Mouse (Mus musculus): ENCODE measurements around the gene Fmo5. TPM values are rescaled to one million over a fixed set of nuclear protein-coding genes. Genes with fewer than 3 reads are reported as not detected.

Fmo5 gene
- total RNA-seq, 1 experiment, result 0.27 TPM

DNA sequence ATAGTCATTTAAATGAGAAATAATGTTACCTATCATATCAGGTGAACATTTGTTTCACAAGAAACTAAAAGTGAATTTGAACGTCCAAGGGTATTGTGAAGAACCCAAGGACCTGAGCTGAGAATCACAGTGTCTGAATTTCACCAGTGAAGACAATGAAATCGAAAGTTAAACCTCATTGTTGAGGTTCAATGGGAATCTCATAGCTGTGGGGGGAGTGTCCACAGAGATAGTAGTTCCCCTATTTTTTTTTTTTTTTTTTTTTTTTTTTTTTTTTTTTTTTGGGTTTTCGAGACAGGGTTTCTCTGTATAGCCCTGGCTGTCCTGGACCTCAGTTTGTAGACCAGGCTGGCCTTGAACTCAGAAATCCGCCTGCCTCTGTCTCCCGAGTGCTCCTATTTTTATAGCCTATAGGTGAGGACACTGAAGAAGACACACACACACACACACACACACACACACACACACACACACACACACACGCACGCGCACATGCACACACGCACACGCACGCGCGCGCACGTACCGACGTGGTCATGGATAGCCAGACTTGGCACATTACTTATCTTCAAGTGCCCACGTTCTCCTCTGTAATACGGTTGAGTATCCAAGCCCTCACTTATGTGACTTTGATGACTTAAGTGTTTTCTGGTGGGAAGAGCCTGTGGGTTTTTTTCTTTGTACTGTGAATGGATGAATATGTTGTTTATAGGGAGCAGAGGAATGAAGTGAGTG is 11.3 kb upstream of the Fmo5 start:
- no peaks in the 10 kb centered on the region for H3K4me1 ChIP-seq (ENCODE audit: control insufficient read depth in 2 of 2, insufficient read depth in 2 of 2, low read length in 2 of 2, poor library complexity in 1 of 2)
- H3K9me3 ChIP-seq (ENCODE audit: control insufficient read depth, insufficient read depth, low read depth, low read length), result no peaks in the 10 kb centered on the region
- no peak overlapping the region for H3K27ac ChIP-seq (ENCODE audit: insufficient read depth, low read depth, low read length, poor library complexity, severe bottlenecking)
- DNase-seq (ENCODE audit: low read depth, low spot score), result no peak
- TF ChIP-seq ZNF384 (IDR thresholded peaks at IDR 0.05; ENCODE audit: low read depth, low read length) (peak; percentile 67), CHD2 (IDR thresholded peaks at IDR 0.05; ENCODE audit: low read depth, low read length) (no peak)
- no peak overlapping the region for H3K4me3 ChIP-seq (ENCODE audit: insufficient read depth in 1 of 2, low read depth in 1 of 2, low read length in 2 of 2, poor library complexity in 1 of 2, severe bottlenecking in 1 of 2)
- in situ Hi-C loops (cut with MboI; ENCODE audit: low sequenced_read_pairs in 2 of 2, unreplicated experiment in 2 of 2), result no loop called here
- no peaks in the 10 kb centered on the region for H3K36me3 ChIP-seq (ENCODE audit: control insufficient read depth, insufficient read depth, low read length, poor library complexity, severe bottlenecking)
- no peak overlapping the region for H3K9ac ChIP-seq (ENCODE audit: insufficient read depth, low read depth, low read length, poor library complexity, severe bottlenecking)

DNA sequence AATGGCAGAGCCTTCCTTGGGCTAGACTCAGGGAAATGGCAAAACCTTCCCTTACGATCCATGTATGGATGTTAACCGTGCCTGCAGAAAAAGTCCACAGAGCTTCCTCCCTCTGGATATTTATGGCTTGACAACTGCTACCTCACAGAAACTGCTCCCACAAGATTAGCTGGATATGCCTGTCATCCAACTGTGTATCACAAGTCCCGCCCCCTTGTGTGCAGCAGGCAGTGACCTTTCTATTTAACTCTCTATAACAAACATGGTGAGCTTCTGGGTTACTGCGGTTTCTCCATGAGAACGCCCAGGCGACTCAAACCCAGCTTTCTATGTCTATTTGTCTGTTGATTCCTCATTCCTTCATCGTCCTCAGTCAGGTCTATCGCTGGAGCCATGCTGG is 10.7 kb upstream of the Fmo5 start:
- in situ Hi-C loops (cut with MboI; ENCODE audit: low sequenced_read_pairs in 2 of 2, unreplicated experiment in 2 of 2), result no loop called here
- Histone ChIP-seq H3K9me3 (ENCODE audit: control insufficient read depth, insufficient read depth, low read depth, low read length) (no peaks in the 10 kb centered on the region), H3K4me3 (ENCODE audit: insufficient read depth in 1 of 2, low read depth in 1 of 2, low read length in 2 of 2, poor library complexity in 1 of 2, severe bottlenecking in 1 of 2) (no peak overlapping the region), H3K36me3 (ENCODE audit: control insufficient read depth, insufficient read depth, low read length, poor library complexity, severe bottlenecking) (no peaks in the 10 kb centered on the region), H3K27ac (ENCODE audit: insufficient read depth, low read depth, low read length, poor library complexity, severe bottlenecking) (no peak overlapping the region), H3K9ac (ENCODE audit: insufficient read depth, low read depth, low read length, poor library complexity, severe bottlenecking) (no peak overlapping the region), H3K4me1 (ENCODE audit: control insufficient read depth in 2 of 2, insufficient read depth in 2 of 2, low read length in 2 of 2, poor library complexity in 1 of 2) (no peaks in the 10 kb centered on the region)
- no peak for TF ChIP-seq MAFK (IDR thresholded peaks at IDR 0.05; ENCODE audit: insufficient read depth, low read depth, low read length)
- TF ChIP-seq HCFC1 (IDR thresholded peaks at IDR 0.05; ENCODE audit: borderline replicate concordance, insufficient read depth, low read length), result no peak
- TF ChIP-seq ZC3H11A (IDR thresholded peaks at IDR 0.05; ENCODE audit: borderline replicate concordance, low read depth, low read length), result no peak
- no peak for TF ChIP-seq ZNF384 (IDR thresholded peaks at IDR 0.05; ENCODE audit: low read depth, low read length)
- no peak for TF ChIP-seq CHD2 (IDR thresholded peaks at IDR 0.05; ENCODE audit: low read depth, low read length)
- DNase-seq (ENCODE audit: low read depth, low spot score), result no peak

DNA sequence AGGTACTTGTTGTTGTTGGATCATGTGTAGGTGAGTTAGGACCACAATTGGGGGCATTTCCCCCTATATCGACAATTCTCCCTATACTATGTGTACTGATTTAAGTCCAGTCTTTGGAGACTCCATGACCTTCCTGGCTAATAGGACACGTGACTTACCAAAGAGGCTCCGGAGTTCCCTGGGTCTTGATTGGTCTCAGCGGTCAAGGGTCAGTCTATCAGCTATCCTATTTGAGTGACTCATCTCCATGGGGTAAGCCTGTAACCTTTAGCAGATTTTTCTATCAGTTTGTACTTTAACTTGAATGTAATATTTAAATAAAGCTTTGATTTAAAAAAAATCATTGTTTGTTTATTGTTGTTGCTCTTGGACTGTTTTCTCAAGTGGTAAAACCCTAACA is 7.9 kb upstream of the Fmo5 start:
- H3K36me3 ChIP-seq (ENCODE audit: control insufficient read depth, insufficient read depth, low read length, poor library complexity, severe bottlenecking), result no peaks in the 10 kb centered on the region
- TF ChIP-seq MAFK (IDR thresholded peaks at IDR 0.05; ENCODE audit: insufficient read depth, low read depth, low read length) (no peak), HCFC1 (IDR thresholded peaks at IDR 0.05; ENCODE audit: borderline replicate concordance, insufficient read depth, low read length) (no peak), CHD2 (IDR thresholded peaks at IDR 0.05; ENCODE audit: low read depth, low read length) (no peak), ZNF384 (IDR thresholded peaks at IDR 0.05; ENCODE audit: low read depth, low read length) (no peak), ZC3H11A (IDR thresholded peaks at IDR 0.05; ENCODE audit: borderline replicate concordance, low read depth, low read length) (no peak)
- H3K9me3 ChIP-seq (ENCODE audit: control insufficient read depth, insufficient read depth, low read depth, low read length), result no peaks in the 10 kb centered on the region

DNA sequence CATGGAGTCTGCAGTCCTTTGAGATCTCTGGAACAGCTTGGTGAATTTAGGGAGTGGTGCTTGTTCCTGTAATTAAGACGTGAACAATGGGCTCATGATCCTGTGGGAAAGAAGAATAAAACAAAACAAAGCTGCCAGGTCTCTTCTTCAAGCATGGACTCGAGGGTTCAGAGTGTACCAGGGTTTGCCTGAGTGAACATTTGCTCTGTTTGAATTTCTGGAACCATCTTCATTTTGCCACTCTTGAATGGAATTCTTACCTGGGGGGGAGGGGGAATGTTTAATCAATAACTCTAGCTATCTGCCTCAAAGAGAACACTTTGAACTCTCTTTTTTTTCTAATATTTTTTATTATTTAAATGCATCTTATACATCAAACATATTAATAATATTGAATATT is 4.0 kb upstream of the Fmo5 start:
- H3K27ac ChIP-seq (ENCODE audit: insufficient read depth, low read depth, low read length, poor library complexity, severe bottlenecking), result no peak overlapping the region
- H3K9me3 ChIP-seq (ENCODE audit: control insufficient read depth, insufficient read depth, low read depth, low read length), result no peaks in the 10 kb centered on the region
- TF ChIP-seq CHD2 (IDR thresholded peaks at IDR 0.05; ENCODE audit: low read depth, low read length) (no peak), HCFC1 (IDR thresholded peaks at IDR 0.05; ENCODE audit: borderline replicate concordance, insufficient read depth, low read length) (no peak), ZC3H11A (IDR thresholded peaks at IDR 0.05; ENCODE audit: borderline replicate concordance, low read depth, low read length) (no peak), MAFK (IDR thresholded peaks at IDR 0.05; ENCODE audit: insufficient read depth, low read depth, low read length) (no peak), ZNF384 (IDR thresholded peaks at IDR 0.05; ENCODE audit: low read depth, low read length) (no peak)
- in situ Hi-C loops (cut with MboI; ENCODE audit: low sequenced_read_pairs in 2 of 2, unreplicated experiment in 2 of 2), result no loop called here
- DNase-seq (ENCODE audit: low read depth, low spot score), result no peak
- no peak overlapping the region for H3K9ac ChIP-seq (ENCODE audit: insufficient read depth, low read depth, low read length, poor library complexity, severe bottlenecking)
- 0 out of 4 replicates have a peak, but pooled peaks cover 0 to 1% of the 10 kb centered on the region in 2 experiments for H3K4me1 ChIP-seq (ENCODE audit: control insufficient read depth in 2 of 2, insufficient read depth in 2 of 2, low read length in 2 of 2, poor library complexity in 1 of 2)
- H3K36me3 ChIP-seq (ENCODE audit: control insufficient read depth, insufficient read depth, low read length, poor library complexity, severe bottlenecking), result no peaks in the 10 kb centered on the region
- H3K4me3 ChIP-seq (ENCODE audit: insufficient read depth in 1 of 2, low read depth in 1 of 2, low read length in 2 of 2, poor library complexity in 1 of 2, severe bottlenecking in 1 of 2), result no peak overlapping the region

More for the DNA sequence above, 7.9 kb upstream of the Fmo5 start:
- no peak overlapping the region for H3K9ac ChIP-seq (ENCODE audit: insufficient read depth, low read depth, low read length, poor library complexity, severe bottlenecking)
- H3K4me1 ChIP-seq (ENCODE audit: control insufficient read depth in 2 of 2, insufficient read depth in 2 of 2, low read length in 2 of 2, poor library complexity in 1 of 2), result no peaks in the 10 kb centered on the region
- H3K4me3 ChIP-seq (ENCODE audit: insufficient read depth in 1 of 2, low read depth in 1 of 2, low read length in 2 of 2, poor library complexity in 1 of 2, severe bottlenecking in 1 of 2), result no peak overlapping the region
- H3K27ac ChIP-seq (ENCODE audit: insufficient read depth, low read depth, low read length, poor library complexity, severe bottlenecking), result no peak overlapping the region
- DNase-seq (ENCODE audit: low read depth, low spot score), result no peak
- in situ Hi-C loops (cut with MboI; ENCODE audit: low sequenced_read_pairs in 2 of 2, unreplicated experiment in 2 of 2), result no loop called here

Measured in ES-E14 (cell line).